8 mouse cellular contexts compared by ENCODE assay signal in the genomic region with DNA sequence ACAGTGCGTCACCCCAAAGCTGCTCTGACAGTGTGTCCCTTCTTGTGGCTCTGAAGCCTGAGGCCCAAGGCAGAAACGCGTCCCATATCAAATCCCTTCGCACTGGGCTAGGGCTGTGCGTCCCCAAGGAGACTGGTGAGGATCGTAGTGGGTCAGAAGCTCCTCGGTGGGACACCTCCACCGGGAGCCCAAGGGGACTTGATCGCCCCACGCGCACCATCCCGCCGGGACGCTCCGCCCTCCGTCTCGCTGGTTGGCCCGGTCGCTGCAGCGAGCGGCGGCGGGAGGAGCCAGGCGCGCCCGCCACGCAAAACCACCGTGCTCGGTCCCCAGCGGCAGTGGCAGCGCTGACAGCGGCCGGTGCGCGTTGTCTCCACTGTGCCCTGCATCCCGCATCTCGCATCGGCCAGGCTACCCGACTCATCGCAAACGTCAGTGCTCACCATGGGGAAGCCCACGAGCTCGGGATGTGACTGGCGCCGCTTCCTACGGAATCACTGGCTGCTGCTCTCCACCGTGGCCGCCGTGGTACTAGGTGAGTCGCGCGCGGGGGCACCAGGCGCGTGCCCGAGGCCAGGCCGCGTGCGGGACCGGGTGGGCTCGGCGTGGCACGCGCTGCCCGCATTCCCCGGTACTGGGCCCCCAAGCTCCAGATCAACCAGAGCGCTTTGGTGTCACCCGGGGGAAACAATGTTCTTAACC. TPM values are rescaled to one million over a fixed set of nuclear protein-coding genes. Genes with fewer than 3 reads are reported as not detected.
DNase-seq lines count a peak whose midpoint lies in the region; ATAC-seq and TF ChIP-seq lines count a peak whose summit lies in the region.

Slc1a1 (plus strand) TSS at position 252 of the 702 bp plus-strand sequence.

- peak; percentile 65 for ATAC-seq in forebrain, embryonic 11.5 days (replicated peaks; ENCODE audit: low FRiP score)
- ATAC-seq in heart, postnatal 0 days (ENCODE audit: insufficient read depth, low read depth): peak; percentile 58
- ATAC-seq in liver, embryonic 12.5 days: 0 out of 2 replicates have a peak, but pooled peaks have one; percentile 30

- no peak within 1 kb of the TSS for H3K27ac ChIP-seq in forebrain, embryonic 11.5 days (ENCODE audit: low read depth, low read length)
- H3K27ac ChIP-seq in heart, postnatal 0 days (ENCODE audit: low read depth): no peak within 1 kb of the TSS
- no peak within 1 kb of the TSS for H3K27ac ChIP-seq in liver, embryonic 12.5 days

- no peak for TF ChIP-seq EP300 in heart, postnatal 0 days (IDR thresholded peaks at IDR 0.05; ENCODE audit: low read depth)

- no peaks in the 10 kb centered on the region for H3K9me3 ChIP-seq in forebrain, embryonic 11.5 days (ENCODE audit: control insufficient read depth, low read length)
- 0 out of 2 replicates have a peak, but pooled peaks cover 6% of the 10 kb centered on the region for H3K9me3 ChIP-seq in heart, postnatal 0 days (replicated peaks; ENCODE audit: control insufficient read depth, low read length)
- H3K9me3 ChIP-seq in liver, embryonic 12.5 days (replicated peaks): no peaks in the 10 kb centered on the region

- H3K4me1 ChIP-seq in forebrain, embryonic 11.5 days (replicated peaks; ENCODE audit: control insufficient read depth, insufficient read depth, low read length): 0 out of 2 replicates have a peak, but pooled peaks cover 2% of the 10 kb centered on the region
- H3K4me1 ChIP-seq in heart, postnatal 0 days (ENCODE audit: control insufficient read depth, insufficient read depth): peaks cover 4% of the 10 kb centered on the region; the same call in 1 of the 2 replicates
- no peaks in the 10 kb centered on the region for H3K4me1 ChIP-seq in liver, embryonic 12.5 days

- peak; percentile 31 for DNase-seq in urinary bladder, adult 2 months (ENCODE audit: low spot score)
- DNase-seq in urinary bladder, postnatal 10 days (ENCODE audit: low spot score): no peak
- DNase-seq in forebrain, embryonic 11.5 days (ENCODE audit: low spot score): peak; percentile 81
- DNase-seq in heart, postnatal 0 days (ENCODE audit: low spot score): no peak
- peak; percentile 65 to 76 for DNase-seq in kidney, postnatal 4 days
- DNase-seq in neural tube, embryonic 10.5 days (ENCODE audit: extremely low spot score, low spot score): peak; percentile 60
- DNase-seq in thymus, postnatal 25 days: peak; percentile 17

- no peaks in the 10 kb centered on the region for H3K36me3 ChIP-seq in forebrain, embryonic 11.5 days (ENCODE audit: control insufficient read depth, insufficient read depth, low read length)
- no peaks in the 10 kb centered on the region for H3K36me3 ChIP-seq in heart, postnatal 0 days (replicated peaks; ENCODE audit: control insufficient read depth, insufficient read depth, low read length)
- no peaks in the 10 kb centered on the region for H3K36me3 ChIP-seq in liver, embryonic 12.5 days

- H3K4me3 ChIP-seq in forebrain, embryonic 11.5 days (ENCODE audit: low read depth, low read length): peak within 1 kb of the TSS; percentile 55
- H3K4me3 ChIP-seq in heart, postnatal 0 days (ENCODE audit: low read depth, low read length): peak within 1 kb of the TSS; percentile 56
- H3K4me3 ChIP-seq in liver, embryonic 12.5 days: peak within 1 kb of the TSS; percentile 44

- H3K27me3 ChIP-seq in forebrain, embryonic 11.5 days (ENCODE audit: control insufficient read depth, insufficient read depth, low read length): peaks cover 10% of the 10 kb centered on the region
- 0 out of 2 replicates have a peak, but pooled peaks cover 7% of the 10 kb centered on the region for H3K27me3 ChIP-seq in heart, postnatal 0 days (ENCODE audit: control insufficient read depth, insufficient read depth, low read length)
- H3K27me3 ChIP-seq in liver, embryonic 12.5 days (replicated peaks): peaks cover 40% of the 10 kb centered on the region

- WGBS in forebrain, embryonic 11.5 days: 1% methylated on average over 67 of the region's 68 CpGs
- 1% methylated on average over 65 of the region's 68 CpGs for WGBS in heart, postnatal 0 days
- WGBS in liver, embryonic 12.5 days (ENCODE audit: insufficient replicate concordance): 1% methylated on average over 66 of the region's 68 CpGs

- peak within 1 kb of the TSS; percentile 49 for H3K9ac ChIP-seq in forebrain, embryonic 11.5 days (ENCODE audit: low read length)
- no peak within 1 kb of the TSS; the same call in 1 of the 2 replicates for H3K9ac ChIP-seq in heart, postnatal 0 days (replicated peaks; ENCODE audit: low read depth, low read length)
- no peak within 1 kb of the TSS for H3K9ac ChIP-seq in liver, embryonic 12.5 days

- peak within 1 kb of the TSS; percentile 98 for H3K4me2 ChIP-seq in forebrain, embryonic 11.5 days (ENCODE audit: low read depth, low read length, severe bottlenecking)
- peak within 1 kb of the TSS; percentile 93 for H3K4me2 ChIP-seq in heart, postnatal 0 days (ENCODE audit: low read depth, low read length)
- H3K4me2 ChIP-seq in liver, embryonic 12.5 days: peak within 1 kb of the TSS; percentile 71

- TF ChIP-seq CTCF in heart, postnatal 0 days (IDR thresholded peaks at IDR 0.05; ENCODE audit: low read depth): no peak

RNA-seq across cellular contexts. Expression of gene Slc1a1, which starts in this region (rescaled TPM):
- polyA plus RNA-seq in urinary bladder, adult 2 months (2012; rRNA removed): 2.8 and 4.0 TPM in 2 replicates
- polyA plus RNA-seq in forebrain, embryonic 11.5 days (2014; fragmentation: Nextera tagmentation; extraction: Ambion mirVana): 0.71 and 0.98 TPM in 2 replicates
- total RNA-seq in heart, postnatal 0 days (2014; rRNA removed; ENCODE audit: low replicate concordance): 9.7 and 14.1 TPM in 2 replicates
- 2.3 and 3.7 TPM in 2 replicates for polyA plus RNA-seq in heart, postnatal 0 days (2015; fragmentation: Nextera tagmentation; extraction: Ambion mirVana)
- polyA plus RNA-seq in liver, embryonic 12.5 days (2016; fragmentation: Nextera tagmentation; extraction: Ambion mirVana): 0.04 and 0.06 TPM in 2 replicates

Comparison
In these comparisons a context has a peak if more than half of its experiments do, and no peak if none do; other contexts are left out.
1. DNase-seq: peak in urinary bladder, adult 2 months (single experiment), kidney, postnatal 4 days (2 of 2), neural tube, embryonic 10.5 days (single experiment) and thymus, postnatal 25 days (single experiment); none in urinary bladder, postnatal 10 days (single experiment) and heart, postnatal 0 days (single experiment).
2. Peak in DNase-seq, ATAC-seq, H3K4me3 ChIP-seq, H3K9ac ChIP-seq and H3K4me2 ChIP-seq in forebrain, embryonic 11.5 days; RNA of the gene not detected or under 1 TPM.
3. Peak in ATAC-seq, H3K4me3 ChIP-seq and H3K4me2 ChIP-seq in liver, embryonic 12.5 days; RNA of the gene not detected or under 1 TPM.
4. Peak in every context shown above with its lines, with median percentiles within 50 percentile points of each other: ATAC-seq, H3K4me2 ChIP-seq and H3K4me3 ChIP-seq.